ENCODE assay signal across 9 mouse cellular contexts in genomic region chr10:44539033-44539578, GRCm38 (mm10). TPM values are rescaled to one million over a fixed set of nuclear protein-coding genes. Genes with fewer than 3 reads are reported as not detected.
DNase-seq lines count a peak whose midpoint lies in the region; ATAC-seq and TF ChIP-seq lines count a peak whose summit lies in the region.
"Had no signal": no experiment of that assay in that cellular context is flagged by ENCODE, and none has a peak within 500 bp of the region (broad histone marks: within the 10 kb centered on the region; RNA-seq: fewer than 3 reads in every experiment).

No protein-coding gene starts in this region.

- in situ Hi-C loops in CH12.LX (cut with MboI; ENCODE audit: low pct_ligation_motif_present, low pct_unique_long_range_greater_than_20kb, low sequenced_read_pairs), result no loop called here

- no peaks in the 10 kb centered on the region for H3K79me2 ChIP-seq in CH12.LX (replicated peaks; ENCODE audit: control insufficient read depth, extremely low read depth, insufficient read depth, poor library complexity, severe bottlenecking)

- peak overlapping the region; percentile 20 for H3K4me2 ChIP-seq in intestine, embryonic 14.5 days (ENCODE audit: low read length)
- no peak overlapping the region; the same call in 1 of the 2 replicates for H3K4me2 ChIP-seq in intestine, postnatal 0 days (replicated peaks; ENCODE audit: low read depth)
- peak overlapping the region; percentile 23 for H3K4me2 ChIP-seq in CH12.LX (ENCODE audit: insufficient read depth, low read depth, poor library complexity, severe bottlenecking)
- peak overlapping the region; percentile 15; the same call in 1 of the 2 replicates for H3K4me2 ChIP-seq in embryonic facial prominence, embryonic 13.5 days
- no peak overlapping the region for H3K4me2 ChIP-seq in forebrain, embryonic 12.5 days

- dilution Hi-C loops in CH12.LX (cut with MboI; ENCODE audit: extremely low pct_ligation_motif_present, extremely low pct_unique_long_range_greater_than_20kb, low sequenced_read_pairs), result no loop called here

- no peaks in the 10 kb centered on the region for H3K9me3 ChIP-seq in intestine, embryonic 14.5 days (ENCODE audit: control insufficient read depth, low read length)
- H3K9me3 ChIP-seq in intestine, postnatal 0 days (ENCODE audit: control insufficient read depth), result no peaks in the 10 kb centered on the region
- H3K9me3 ChIP-seq in CH12.LX (replicated peaks; ENCODE audit: low read length), result peaks cover 2% of the 10 kb centered on the region
- H3K9me3 ChIP-seq in embryonic facial prominence, embryonic 13.5 days, result no peaks in the 10 kb centered on the region
- H3K9me3 ChIP-seq in forebrain, embryonic 12.5 days, result no peaks in the 10 kb centered on the region

- no peak for TF ChIP-seq CTCF in intestine, postnatal 0 days (IDR thresholded peaks at IDR 0.05; ENCODE audit: low read depth)
- no peak for TF ChIP-seq CTCF in CH12.LX (conservative IDR thresholded peaks at IDR 0.05 in 1 of 2, IDR thresholded peaks at IDR 0.05 in 1 of 2; ENCODE audit: low read depth in 2 of 2, low read length in 2 of 2)
- TF ChIP-seq CTCF in left cerebral cortex, adult 2 months (IDR thresholded peaks at IDR 0.05), result no peak

- no peak for TF ChIP-seq RAD21 in CH12.LX (IDR thresholded peaks at IDR 0.05; ENCODE audit: low read depth, low read length)

- TF ChIP-seq POLR2A in CH12.LX (IDR thresholded peaks at IDR 0.05; ENCODE audit: low read depth, low read length), result no peak

- DNase-seq in intestine, embryonic 14.5 days (ENCODE audit: low spot score), result no peak
- DNase-seq in CH12.LX (ENCODE audit: extremely low read depth), result peak; percentile 24
- no peak for DNase-seq in left cerebral cortex, adult 2 months (ENCODE audit: extremely low spot score in 1 of 2, low spot score in 2 of 2)
- DNase-seq in cerebellum, postnatal 36 days, result no peak
- DNase-seq: kidney, adult 8-10 months had no signal

- no peaks in the 10 kb centered on the region for H3K36me3 ChIP-seq in intestine, embryonic 14.5 days (ENCODE audit: control insufficient read depth, insufficient read depth, low read length)
- no peaks in the 10 kb centered on the region for H3K36me3 ChIP-seq in intestine, postnatal 0 days (ENCODE audit: control insufficient read depth, insufficient read depth)
- no peaks in the 10 kb centered on the region for H3K36me3 ChIP-seq in CH12.LX (replicated peaks in 1 of 2; ENCODE audit: control insufficient read depth in 1 of 2, insufficient read depth in 1 of 2, low read length in 1 of 2)
- H3K36me3 ChIP-seq in embryonic facial prominence, embryonic 13.5 days, result no peaks in the 10 kb centered on the region
- H3K36me3 ChIP-seq in forebrain, embryonic 12.5 days (replicated peaks), result no peaks in the 10 kb centered on the region

- H3K27ac ChIP-seq in intestine, embryonic 14.5 days (ENCODE audit: low read depth), result no peak overlapping the region
- H3K27ac ChIP-seq in intestine, postnatal 0 days (ENCODE audit: low read depth, low read length), result no peak overlapping the region
- no peak overlapping the region for H3K27ac ChIP-seq in CH12.LX (ENCODE audit: insufficient read depth, low read depth)
- H3K27ac ChIP-seq in embryonic facial prominence, embryonic 13.5 days, result no peak overlapping the region
- no peak overlapping the region for H3K27ac ChIP-seq in left cerebral cortex, adult 2 months
- no peak overlapping the region for H3K27ac ChIP-seq in forebrain, embryonic 12.5 days

- peak; percentile 73 for TF ChIP-seq EP300 in CH12.LX (IDR thresholded peaks at IDR 0.05; ENCODE audit: low read length)

- ATAC-seq in intestine, embryonic 14.5 days (replicated peaks; ENCODE audit: low FRiP score, low TSS enrichment, low read depth), result 0 out of 2 replicates have a peak, but pooled peaks have one; percentile 55
- no peak for ATAC-seq in intestine, postnatal 0 days
- no peak for ATAC-seq in embryonic facial prominence, embryonic 13.5 days (ENCODE audit: insufficient number of reproducible peaks, insufficient read depth, low FRiP score, low TSS enrichment, low read depth)
- ATAC-seq in megakaryocyte, adult 5-6 weeks (ENCODE audit: poor library complexity, severe bottlenecking), result peak; percentile 79
- no peak for ATAC-seq in forebrain, embryonic 12.5 days (ENCODE audit: low FRiP score)

- no peaks in the 10 kb centered on the region for H3K27me3 ChIP-seq in intestine, embryonic 14.5 days (replicated peaks; ENCODE audit: control insufficient read depth, insufficient read depth, low read length)
- no peaks in the 10 kb centered on the region for H3K27me3 ChIP-seq in intestine, postnatal 0 days (replicated peaks; ENCODE audit: control insufficient read depth, insufficient read depth, low read length)
- H3K27me3 ChIP-seq in CH12.LX (replicated peaks), result no peaks in the 10 kb centered on the region
- H3K27me3 ChIP-seq in embryonic facial prominence, embryonic 13.5 days, result peaks cover 23% of the 10 kb centered on the region
- H3K27me3 ChIP-seq in forebrain, embryonic 12.5 days, result peaks cover 44% of the 10 kb centered on the region

- intact Hi-C loops in left cerebral cortex, adult 2 months (cut with DNase I), result no loop called here

- peaks cover 8% of the 10 kb centered on the region for H3K4me1 ChIP-seq in intestine, embryonic 14.5 days (replicated peaks; ENCODE audit: control insufficient read depth, insufficient read depth, low read length)
- H3K4me1 ChIP-seq in intestine, postnatal 0 days (replicated peaks; ENCODE audit: control insufficient read depth, insufficient read depth, low read length), result no peaks in the 10 kb centered on the region
- peaks cover 2 to 20% of the 10 kb centered on the region in 2 experiments for H3K4me1 ChIP-seq in CH12.LX (ENCODE audit: control insufficient read depth in 1 of 2, insufficient read depth in 2 of 2)
- H3K4me1 ChIP-seq in embryonic facial prominence, embryonic 13.5 days, result peaks cover 23% of the 10 kb centered on the region; the same call in 1 of the 2 replicates
- no peaks in the 10 kb centered on the region for H3K4me1 ChIP-seq in forebrain, embryonic 12.5 days

- no peak overlapping the region for H3K9ac ChIP-seq in intestine, embryonic 14.5 days (ENCODE audit: low read length)
- H3K9ac ChIP-seq in intestine, postnatal 0 days (ENCODE audit: low read depth, low read length), result no peak overlapping the region
- H3K9ac ChIP-seq in CH12.LX (ENCODE audit: insufficient read depth, low read depth), result no peak overlapping the region
- no peak overlapping the region for H3K9ac ChIP-seq in embryonic facial prominence, embryonic 13.5 days
- no peak overlapping the region for H3K9ac ChIP-seq in forebrain, embryonic 12.5 days

- WGBS in intestine, embryonic 14.5 days, result 25% methylated on average over 14 of the region's 14 CpGs
- 34% methylated on average over 14 of the region's 14 CpGs for WGBS in intestine, postnatal 0 days
- 13% methylated on average over 14 of the region's 14 CpGs for WGBS in embryonic facial prominence, embryonic 13.5 days
- 8% methylated on average over 14 of the region's 14 CpGs for WGBS in forebrain, embryonic 12.5 days

- no peak overlapping the region for H3K4me3 ChIP-seq in intestine, embryonic 14.5 days (ENCODE audit: low read depth, low read length)
- H3K4me3 ChIP-seq in intestine, postnatal 0 days (ENCODE audit: low read depth, low read length), result no peak overlapping the region
- H3K4me3 ChIP-seq in CH12.LX (replicated peaks in 1 of 3; ENCODE audit: low read depth in 2 of 3, low read length in 2 of 3, poor library complexity in 1 of 3), result no peak overlapping the region
- no peak overlapping the region for H3K4me3 ChIP-seq in embryonic facial prominence, embryonic 13.5 days
- H3K4me3 ChIP-seq in left cerebral cortex, adult 2 months, result no peak overlapping the region
- no peak overlapping the region for H3K4me3 ChIP-seq in forebrain, embryonic 12.5 days (replicated peaks)

TF ChIP-seq in CH12.LX, 34 proteins besides CTCF, POLR2A, EP300 and RAD21:
- TF ChIP-seq CHD2 (IDR thresholded peaks at IDR 0.05; ENCODE audit: low read length), result no peak; the same call in 1 of the 2 replicates
- TF ChIP-seq ZNF384 (IDR thresholded peaks at IDR 0.05; ENCODE audit: low read depth, low read length), result peak; percentile 96
- no peak for TF ChIP-seq ETS1 (conservative IDR thresholded peaks at IDR 0.05; ENCODE audit: low read depth, low read length)
- TF ChIP-seq MAX (IDR thresholded peaks at IDR 0.05; ENCODE audit: low read length), result peak; percentile 20; the same call in 1 of the 2 replicates
- 0 out of 2 replicates have a peak, but pooled peaks have one; percentile 4 for TF ChIP-seq SMC3 (IDR thresholded peaks at IDR 0.05; ENCODE audit: low read depth, low read length)
- TF ChIP-seq HCFC1 (IDR thresholded peaks at IDR 0.05; ENCODE audit: low read depth, low read length), result no peak
- TF ChIP-seq JUN (IDR thresholded peaks at IDR 0.05; ENCODE audit: insufficient read depth, low read depth, low read length), result peak; percentile 45; the same call in 1 of the 2 replicates
- TF ChIP-seq CHD1 (IDR thresholded peaks at IDR 0.05; ENCODE audit: low read depth, low read length), result no peak
- TF ChIP-seq JUND (conservative IDR thresholded peaks at IDR 0.05; ENCODE audit: low read depth, low read length), result peak; percentile 49; the same call in 1 of the 2 replicates
- peak; percentile 60; the same call in 1 of the 2 replicates for TF ChIP-seq MAFK (IDR thresholded peaks at IDR 0.05; ENCODE audit: insufficient replicate concordance, low read length)
- peak; percentile 53 for TF ChIP-seq IRF4 (IDR thresholded peaks at IDR 0.05; ENCODE audit: low read depth, low read length)
- TF ChIP-seq ELF1 (IDR thresholded peaks at IDR 0.05; ENCODE audit: low read depth, low read length), result peak; percentile 44; the same call in 1 of the 2 replicates
TF ChIP-seq in CH12.LX: peak in this region for 8.

RNA-seq across cellular contexts. Expression of gene Prdm1, which starts 10.8 kb away (rescaled TPM):
- polyA plus RNA-seq in intestine, embryonic 14.5 days (2014; fragmentation: Nextera tagmentation; extraction: Ambion mirVana), result 26.3 and 30.5 TPM in 2 replicates
- polyA plus RNA-seq in intestine, postnatal 0 days (2015; fragmentation: Nextera tagmentation; extraction: Ambion mirVana), result 17.7 and 21.2 TPM in 2 replicates
- 8.0 and 10.9 TPM in 2 replicates for total RNA-seq in CH12.LX (2012; rRNA removed)
- total RNA-seq in CH12.LX (2014; rRNA removed), result 4.5 and 4.7 TPM in 2 replicates
- polyA plus RNA-seq in CH12.LX (2012; ENCODE audit: insufficient read length, low read depth), result 12.5 and 13.6 TPM in 2 replicates
- 6.7 and 7.0 TPM in 2 replicates for polyA plus RNA-seq in embryonic facial prominence, embryonic 13.5 days (2015; fragmentation: Nextera tagmentation; extraction: Ambion mirVana)
- 1.9 and 2.2 TPM in 2 replicates for total RNA-seq in megakaryocyte, adult 5-6 weeks (2015)
- 1.1 and 2.0 TPM in 2 replicates for total RNA-seq in megakaryocyte, adult 5-6 weeks (2017)
- total RNA-seq in left cerebral cortex, adult 2 months (2021), result under 1 TPM; 0.93 to 0.94 TPM
- 0.86 and 1.1 TPM in 2 replicates for polyA plus RNA-seq in forebrain, embryonic 12.5 days (2016; fragmentation: Nextera tagmentation; extraction: Ambion mirVana)

Comparison
In these comparisons a context has a peak if more than half of its experiments do, and no peak if none do; other contexts are left out.
1. ATAC-seq: peak in intestine, embryonic 14.5 days (single experiment) and megakaryocyte, adult 5-6 weeks (single experiment); none in intestine, postnatal 0 days (single experiment), embryonic facial prominence, embryonic 13.5 days (single experiment) and forebrain, embryonic 12.5 days (single experiment).
2. H3K4me2 ChIP-seq: peak in intestine, embryonic 14.5 days (single experiment), CH12.LX (single experiment) and embryonic facial prominence, embryonic 13.5 days (single experiment); none in intestine, postnatal 0 days (single experiment) and forebrain, embryonic 12.5 days (single experiment).